Mouse (Mus musculus): Measurements from ENCODE around the gene Hdac10.

The Hdac10 gene

GRCm38 (mm10) chr15:89122649-89123366, 5.7 kb downstream of the Hdac10 start, which contains the start of gene Tubgcp6:
Gene Tubgcp6, minus strand, starts transcription at chr15:89123112.
- peak; percentile 96 for DNase-seq

- DNase-seq, result no peak
Measured at GRCm38 (mm10) chr15:89118007-89118406, 10.5 kb downstream of the Hdac10 start.

GRCm38 (mm10) chr15:89110147-89110546, 18.4 kb downstream of the Hdac10 start:
- no peak for DNase-seq

GRCm38 (mm10) chr15:89106976-89107375, 21.5 kb downstream of the Hdac10 start:
- DNase-seq, result no peak

GRCm38 (mm10) chr15:89106073-89106472, 22.4 kb downstream of the Hdac10 start:
- peak; percentile 77 for DNase-seq

GRCm38 (mm10) chr15:89104425-89104824, 24.1 kb downstream of the Hdac10 start:
- peak; percentile 73 for DNase-seq

GRCm38 (mm10) chr15:89103921-89104320, 24.6 kb downstream of the Hdac10 start:
- no peak for DNase-seq

GRCm38 (mm10) chr15:89102646-89103045, 25.9 kb downstream of the Hdac10 start:
- DNase-seq, result no peak

GRCm38 (mm10) chr15:89100823-89101222, 27.7 kb downstream of the Hdac10 start:
- no peak for DNase-seq

GRCm38 (mm10) chr15:89098616-89099015, 29.9 kb downstream of the Hdac10 start:
- DNase-seq, result no peak

GRCm38 (mm10) chr15:89097450-89097849, 31.1 kb downstream of the Hdac10 start:
- DNase-seq, result no peak

- DNase-seq, result no peak
Measured at GRCm38 (mm10) chr15:89092181-89092580, 36.3 kb downstream of the Hdac10 start.

- DNase-seq, result peak; percentile 47
Measured at GRCm38 (mm10) chr15:89090662-89091061, 37.8 kb downstream of the Hdac10 start.

GRCm38 (mm10) chr15:89089248-89090051, 39.0 kb downstream of the Hdac10 start:
- no peak for DNase-seq

GRCm38 (mm10) chr15:89088607-89089247, 39.8 kb downstream of the Hdac10 start, which contains the start of gene Selenoo:
Gene Selenoo, plus strand, starts transcription at chr15:89089084.
- peak; percentile 95 for DNase-seq

GRCm38 (mm10) chr15:89084826-89085225, 43.7 kb downstream of the Hdac10 start:
- no peak for DNase-seq

- DNase-seq, result no peak
Measured at GRCm38 (mm10) chr15:89083906-89084305, 44.6 kb downstream of the Hdac10 start.

GRCm38 (mm10) chr15:89078208-89078836, 50.2 kb downstream of the Hdac10 start:
- DNase-seq, result no peak

- DNase-seq, result peak; percentile 42
Measured at GRCm38 (mm10) chr15:89076156-89076731, 52.3 kb downstream of the Hdac10 start.

GRCm38 (mm10) chr15:89075478-89076147, 52.9 kb downstream of the Hdac10 start:
- peak; percentile 89 for DNase-seq

GRCm38 (mm10) chr15:89074613-89075477, 53.7 kb downstream of the Hdac10 start, which contains the start of gene Trabd:
Gene Trabd, plus strand, starts transcription at chr15:89075124.
- DNase-seq, result no peak

All from right cerebral cortex, adult 18-20 months (tissue).